ENCODE assay signal across 9 mouse cellular contexts in the genomic region with DNA sequence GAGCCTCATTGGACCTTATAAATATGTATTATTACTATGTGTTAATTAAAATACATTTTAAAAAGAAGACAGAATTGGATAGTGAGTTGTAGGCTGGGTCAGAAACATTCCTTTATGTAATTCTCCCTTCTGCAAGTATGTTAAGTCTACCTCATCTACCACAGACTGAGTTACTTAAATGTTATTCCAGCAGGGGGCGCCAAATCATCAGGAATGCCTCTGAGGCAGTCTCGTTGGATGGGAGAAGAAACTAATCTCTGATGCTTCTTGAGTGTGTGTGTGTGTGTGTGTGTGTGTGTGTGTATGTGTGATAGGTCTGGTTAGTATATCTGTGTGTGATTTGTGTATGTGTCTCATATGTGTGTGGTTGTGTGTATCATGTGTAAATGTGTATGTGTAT. TPM values are rescaled to one million over a fixed set of nuclear protein-coding genes. Genes with fewer than 3 reads are reported as not detected.
DNase-seq lines count a peak whose midpoint lies in the region; ATAC-seq and TF ChIP-seq lines count a peak whose summit lies in the region.
"Had no signal": no experiment of that assay in that cellular context is flagged by ENCODE, and none has a peak within 500 bp of the region (broad histone marks: within the 10 kb centered on the region; RNA-seq: fewer than 3 reads in every experiment).

No protein-coding gene starts in this region.

- H3K9ac ChIP-seq in heart, embryonic 11.5 days (ENCODE audit: low read depth, low read length), result no peak overlapping the region
- no peak overlapping the region for H3K9ac ChIP-seq in intestine, embryonic 14.5 days (ENCODE audit: low read length)
- no peak overlapping the region for H3K9ac ChIP-seq in midbrain, embryonic 13.5 days (replicated peaks)
- H3K9ac ChIP-seq: stomach, embryonic 15.5 days had no signal

- no peak overlapping the region for H3K4me2 ChIP-seq in heart, embryonic 11.5 days
- no peak overlapping the region for H3K4me2 ChIP-seq in intestine, embryonic 14.5 days (ENCODE audit: low read length)
- H3K4me2 ChIP-seq in midbrain, embryonic 13.5 days (replicated peaks), result no peak overlapping the region
- H3K4me2 ChIP-seq: stomach, embryonic 15.5 days had no signal

- H3K27ac ChIP-seq in heart, embryonic 11.5 days (ENCODE audit: low read depth, low read length), result no peak overlapping the region
- H3K27ac ChIP-seq in cerebellum, adult 2 months (ENCODE audit: insufficient read depth, low read length), result no peak overlapping the region
- H3K27ac ChIP-seq in intestine, embryonic 14.5 days (ENCODE audit: low read depth), result no peak overlapping the region
- H3K27ac ChIP-seq in midbrain, embryonic 13.5 days, result no peak overlapping the region
- no peak overlapping the region for H3K27ac ChIP-seq in spleen, adult 2 months (ENCODE audit: insufficient read depth, low read length)
- H3K27ac ChIP-seq: stomach, embryonic 15.5 days had no signal

- no peaks in the 10 kb centered on the region for H3K4me1 ChIP-seq in heart, embryonic 11.5 days (ENCODE audit: control insufficient read depth, insufficient read depth, low read length)
- H3K4me1 ChIP-seq in cerebellum, adult 2 months (ENCODE audit: control insufficient read depth, insufficient read depth, low read length), result peaks cover 13% of the 10 kb centered on the region
- H3K4me1 ChIP-seq in intestine, embryonic 14.5 days (replicated peaks; ENCODE audit: control insufficient read depth, insufficient read depth, low read length), result no peaks in the 10 kb centered on the region
- H3K4me1 ChIP-seq in midbrain, embryonic 13.5 days (replicated peaks), result peaks cover 11% of the 10 kb centered on the region
- H3K4me1 ChIP-seq in spleen, adult 2 months (ENCODE audit: control insufficient read depth, insufficient read depth, insufficient read length), result no peaks in the 10 kb centered on the region; the same call in 1 of the 2 replicates

- peak; percentile 91 for TF ChIP-seq CTCF in cerebellum, adult 2 months (IDR thresholded peaks at IDR 0.05; ENCODE audit: borderline replicate concordance, insufficient read depth, low read depth, low read length)
- peak; percentile 67; the same call in 1 of the 2 replicates for TF ChIP-seq CTCF in spleen, adult 2 months (IDR thresholded peaks at IDR 0.05; ENCODE audit: extremely low read depth, insufficient read depth, insufficient read length, insufficient replicate concordance)

- no peak overlapping the region for H3K4me3 ChIP-seq in heart, embryonic 11.5 days (ENCODE audit: low read depth, low read length)
- H3K4me3 ChIP-seq in cerebellum, adult 2 months (replicated peaks; ENCODE audit: insufficient read depth, low read depth, low read length), result no peak overlapping the region
- no peak overlapping the region for H3K4me3 ChIP-seq in intestine, embryonic 14.5 days (ENCODE audit: low read depth, low read length)
- H3K4me3 ChIP-seq in midbrain, embryonic 13.5 days (replicated peaks), result no peak overlapping the region
- no peak overlapping the region for H3K4me3 ChIP-seq in spleen, adult 2 months (ENCODE audit: extremely low read depth, insufficient read depth, insufficient read length)
- H3K4me3 ChIP-seq: stomach, embryonic 15.5 days had no signal

- peak; percentile 69 to 92 for DNase-seq in heart, adult 18-20 months
- peak; percentile 81 to 83 for DNase-seq in cerebellum, adult 2 months
- peak; percentile 87 for DNase-seq in forelimb bud, embryonic 11.5 days (ENCODE audit: low read depth, low spot score)
- DNase-seq in intestine, embryonic 14.5 days (ENCODE audit: low spot score), result peak; percentile 82
- DNase-seq in left cerebral cortex, postnatal 10 days (ENCODE audit: extremely low spot score in 1 of 2, low spot score in 2 of 2), result peak; percentile 87 to 92
- DNase-seq in spleen, adult 2 months (ENCODE audit: low read depth in 1 of 2, low spot score in 2 of 2), result peak; percentile 66 to 71

- H3K27me3 ChIP-seq in heart, embryonic 11.5 days (ENCODE audit: control insufficient read depth, insufficient read depth, low read length), result peaks cover 6% of the 10 kb centered on the region; the same call in 1 of the 2 replicates
- no peaks in the 10 kb centered on the region for H3K27me3 ChIP-seq in cerebellum, adult 2 months (ENCODE audit: control insufficient read depth, insufficient read depth, low read length)
- H3K27me3 ChIP-seq in intestine, embryonic 14.5 days (replicated peaks; ENCODE audit: control insufficient read depth, insufficient read depth, low read length), result no peaks in the 10 kb centered on the region
- H3K27me3 ChIP-seq in midbrain, embryonic 13.5 days, result 0 out of 2 replicates have a peak, but pooled peaks cover under 1% of the 10 kb centered on the region
- no peaks in the 10 kb centered on the region for H3K27me3 ChIP-seq in spleen, adult 2 months (ENCODE audit: control insufficient read depth, insufficient read depth, low read length)

- intact Hi-C loops in left cerebral cortex, postnatal 10 days (cut with DNase I), result loop anchor here (1.0 to 10.0 kb wide), 6 partner anchors 114 to 1750 kb away; partner anchors contain the start of genes Adcy1 and Igfbp1

- H3K9me3 ChIP-seq in heart, embryonic 11.5 days (replicated peaks; ENCODE audit: control insufficient read depth, low read length), result no peaks in the 10 kb centered on the region
- H3K9me3 ChIP-seq in intestine, embryonic 14.5 days (ENCODE audit: control insufficient read depth, low read length), result no peaks in the 10 kb centered on the region
- no peaks in the 10 kb centered on the region for H3K9me3 ChIP-seq in midbrain, embryonic 13.5 days
- H3K9me3 ChIP-seq: stomach, embryonic 15.5 days had no signal

- H3K36me3 ChIP-seq in heart, embryonic 11.5 days (ENCODE audit: control insufficient read depth, insufficient read depth, low read length), result no peaks in the 10 kb centered on the region
- no peaks in the 10 kb centered on the region for H3K36me3 ChIP-seq in intestine, embryonic 14.5 days (ENCODE audit: control insufficient read depth, insufficient read depth, low read length)
- H3K36me3 ChIP-seq in midbrain, embryonic 13.5 days, result no peaks in the 10 kb centered on the region
- H3K36me3 ChIP-seq in spleen, adult 2 months (ENCODE audit: control insufficient read depth, insufficient read depth, low read length), result no peaks in the 10 kb centered on the region
- H3K36me3 ChIP-seq: stomach, embryonic 15.5 days had no signal

- ATAC-seq in heart, embryonic 11.5 days (replicated peaks; ENCODE audit: insufficient number of reproducible peaks, low FRiP score, low TSS enrichment), result no peak
- peak; percentile 51 for ATAC-seq in intestine, embryonic 14.5 days (replicated peaks; ENCODE audit: low FRiP score, low TSS enrichment, low read depth)
- ATAC-seq in midbrain, embryonic 13.5 days, result peak; percentile 72

- 0% methylated on average over 2 of the region's 2 CpGs for WGBS in heart, embryonic 11.5 days (ENCODE audit: insufficient replicate concordance)
- 0% methylated on average over 2 of the region's 2 CpGs for WGBS in cerebellum, adult 2 months
- 0% methylated on average over 2 of the region's 2 CpGs for WGBS in intestine, embryonic 14.5 days
- 0% methylated on average over 2 of the region's 2 CpGs for WGBS in midbrain, embryonic 13.5 days
- WGBS in spleen, adult 2 months, result 0% methylated on average over 2 of the region's 2 CpGs

- TF ChIP-seq POLR2A in cerebellum, adult 2 months (IDR thresholded peaks at IDR 0.05; ENCODE audit: borderline replicate concordance, insufficient read depth, low read length), result no peak
- no peak for TF ChIP-seq POLR2A in spleen, adult 2 months (IDR thresholded peaks at IDR 0.05; ENCODE audit: low read depth, low read length)

RNA-seq across cellular contexts. Expression of gene Ramp3, which starts 3.4 kb away (rescaled TPM):
- total RNA-seq in heart, adult 18-20 months (2021), result 1 to 10 TPM; 7.6 to 7.9 TPM
- polyA plus RNA-seq in heart, embryonic 11.5 days (2014; fragmentation: Nextera tagmentation; extraction: Ambion mirVana), result 1.4 and 1.7 TPM in 2 replicates
- 34.3 and 41.0 TPM in 2 replicates for polyA plus RNA-seq in cerebellum, adult 2 months (2012; rRNA removed)
- 9.3 and 10.9 TPM in 2 replicates for polyA plus RNA-seq in intestine, embryonic 14.5 days (2014; fragmentation: Nextera tagmentation; extraction: Ambion mirVana)
- total RNA-seq in left cerebral cortex, postnatal 10 days (2021), result 10 to 100 TPM; 34.5 to 46.0 TPM
- 6.4 and 6.8 TPM in 2 replicates for polyA plus RNA-seq in midbrain, embryonic 13.5 days (2015; fragmentation: Nextera tagmentation; extraction: Ambion mirVana)
- polyA plus RNA-seq in spleen, adult 2 months (2012; rRNA removed), result 2.4 and 13.7 TPM in 2 replicates

RNA-seq across cellular contexts. Expression of gene Wap, which starts 16.5 kb away (rescaled TPM):
- total RNA-seq in heart, adult 18-20 months (2021), result not detected
- polyA plus RNA-seq in heart, embryonic 11.5 days (2014; fragmentation: Nextera tagmentation; extraction: Ambion mirVana), result not detected in 2 replicates
- not detected in 2 replicates for polyA plus RNA-seq in cerebellum, adult 2 months (2012; rRNA removed)
- not detected in 2 replicates for polyA plus RNA-seq in intestine, embryonic 14.5 days (2014; fragmentation: Nextera tagmentation; extraction: Ambion mirVana)
- total RNA-seq in left cerebral cortex, postnatal 10 days (2021), result not detected
- polyA plus RNA-seq in midbrain, embryonic 13.5 days (2015; fragmentation: Nextera tagmentation; extraction: Ambion mirVana), result not detected in 2 replicates
- polyA plus RNA-seq in spleen, adult 2 months (2012; rRNA removed), result not detected in 2 replicates
- polyA plus RNA-seq: stomach, embryonic 15.5 days had no signal

RNA-seq across cellular contexts. Expression of gene Tbrg4, which starts 29.0 kb away (rescaled TPM):
- 100 to 1,000 TPM; 103 to 107 TPM for total RNA-seq in heart, adult 18-20 months (2021)
- 43.7 and 45.8 TPM in 2 replicates for polyA plus RNA-seq in heart, embryonic 11.5 days (2014; fragmentation: Nextera tagmentation; extraction: Ambion mirVana)
- 83.8 and 87.0 TPM in 2 replicates for polyA plus RNA-seq in cerebellum, adult 2 months (2012; rRNA removed)
- polyA plus RNA-seq in intestine, embryonic 14.5 days (2014; fragmentation: Nextera tagmentation; extraction: Ambion mirVana), result 52.1 and 58.0 TPM in 2 replicates
- total RNA-seq in left cerebral cortex, postnatal 10 days (2021), result 10 to 100 TPM; 48.5 to 55.3 TPM
- polyA plus RNA-seq in midbrain, embryonic 13.5 days (2015; fragmentation: Nextera tagmentation; extraction: Ambion mirVana), result 34.6 and 35.5 TPM in 2 replicates
- polyA plus RNA-seq in spleen, adult 2 months (2012; rRNA removed), result 88.6 and 125 TPM in 2 replicates

RNA-seq across cellular contexts. Expression of gene Nacad, which starts 49.0 kb away (rescaled TPM):
- 1 to 10 TPM in 1 of 2 experiments, under 1 TPM in 1; 0.62 to 1.2 TPM for total RNA-seq in heart, adult 18-20 months (2021)
- 1.3 TPM in 2 replicates for polyA plus RNA-seq in heart, embryonic 11.5 days (2014; fragmentation: Nextera tagmentation; extraction: Ambion mirVana)
- 70.0 and 94.4 TPM in 2 replicates for polyA plus RNA-seq in cerebellum, adult 2 months (2012; rRNA removed)
- 5.7 and 9.0 TPM in 2 replicates for polyA plus RNA-seq in intestine, embryonic 14.5 days (2014; fragmentation: Nextera tagmentation; extraction: Ambion mirVana)
- 10 to 100 TPM; 78.1 to 82.5 TPM for total RNA-seq in left cerebral cortex, postnatal 10 days (2021)
- polyA plus RNA-seq in midbrain, embryonic 13.5 days (2015; fragmentation: Nextera tagmentation; extraction: Ambion mirVana), result 96.9 and 101 TPM in 2 replicates
- 0.37 and 0.60 TPM in 2 replicates for polyA plus RNA-seq in spleen, adult 2 months (2012; rRNA removed)
